In the genomic region with DNA sequence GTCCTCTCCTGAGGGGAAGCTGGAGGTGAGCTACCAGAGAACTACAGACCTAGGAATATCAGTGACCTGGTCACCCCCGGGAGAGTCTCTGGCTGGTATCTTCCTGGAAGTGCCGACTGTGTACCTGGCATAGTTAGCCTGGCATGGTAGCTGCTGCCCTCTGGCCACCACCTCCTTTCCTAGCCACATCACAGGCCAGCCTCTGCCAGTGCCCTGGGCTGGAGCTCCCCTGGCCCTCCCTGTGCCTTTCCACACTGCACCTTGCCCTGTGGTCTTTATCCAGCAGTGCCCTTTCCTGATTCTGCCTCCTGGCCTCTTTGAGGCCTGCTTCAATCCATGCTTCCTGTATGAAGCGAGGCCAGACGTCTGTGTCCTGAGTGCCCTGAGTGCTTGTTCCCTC, we compare ENCODE assay signal across 20 mouse cellular contexts.
DNase-seq lines count a peak whose midpoint lies in the region; ATAC-seq and TF ChIP-seq lines count a peak whose summit lies in the region.
"Had no signal": no experiment of that assay in that cellular context is flagged by ENCODE, and none has a peak within 500 bp of the region (broad histone marks: within the 10 kb centered on the region; RNA-seq: fewer than 3 reads in every experiment).

No protein-coding gene starts in this region.

- WGBS in forebrain, embryonic 10.5 days: 93% methylated on average over 4 of the region's 4 CpGs
- whole genome bisulfite sequencing in forebrain, embryonic 14.5 days: 87% methylated on average over 4 of the region's 4 CpGs
- 86% methylated on average over 4 of the region's 4 CpGs for WGBS in hindbrain, embryonic 13.5 days
- 90% methylated on average over 4 of the region's 4 CpGs for WGBS in hindbrain, embryonic 12.5 days
- 12% methylated on average over 4 of the region's 4 CpGs for WGBS in liver, adult 2 months
- 69% methylated on average over 4 of the region's 4 CpGs for WGBS in liver, embryonic 12.5 days (ENCODE audit: insufficient replicate concordance)
- WGBS in midbrain, embryonic 14.5 days: 85% methylated on average over 4 of the region's 4 CpGs

- DNase-seq in forebrain, embryonic 10.5 days (ENCODE audit: extremely low spot score, low spot score): no peak
- DNase-seq in forebrain, embryonic 14.5 days (ENCODE audit: low spot score): no peak
- peak; percentile 97 for DNase-seq in liver, adult 2 months (ENCODE audit: extremely low read depth, low read depth, low spot score)
- DNase-seq in midbrain, embryonic 14.5 days: no peak
- no peak for DNase-seq in Muller cell, postnatal 12 days (ENCODE audit: inconsistent ontology term)
- DNase-seq: adrenal gland, adult 2 months; gastrocnemius, postnatal 14 days; heart, postnatal 4 days; lung, adult 2 months; lung, postnatal 36 days; thymus, adult 18-20 months had no signal

- H3K27ac ChIP-seq in forebrain, embryonic 10.5 days: peak overlapping the region; percentile 35; the same call in 1 of the 2 replicates
- H3K27ac ChIP-seq in forebrain, embryonic 14.5 days (ENCODE audit: low read depth, low read length): no peak overlapping the region
- peak overlapping the region; percentile 52 for H3K27ac ChIP-seq in hindbrain, embryonic 13.5 days
- H3K27ac ChIP-seq in hindbrain, embryonic 12.5 days: no peak overlapping the region; the same call in 1 of the 2 replicates
- peak overlapping the region; percentile 75 for H3K27ac ChIP-seq in liver, adult 2 months (replicated peaks; ENCODE audit: insufficient read depth, low read depth, low read length)
- no peak overlapping the region for H3K27ac ChIP-seq in liver, embryonic 12.5 days
- peak overlapping the region; percentile 60 for H3K27ac ChIP-seq in midbrain, embryonic 14.5 days (replicated peaks; ENCODE audit: low read depth, low read length)
- H3K27ac ChIP-seq: layer of hippocampus, adult 2 months; left cerebral cortex, adult 2 months; limb, embryonic 13.5 days had no signal

- no peak overlapping the region for H3K4me2 ChIP-seq in forebrain, embryonic 14.5 days (ENCODE audit: low read length)
- no peak overlapping the region for H3K4me2 ChIP-seq in hindbrain, embryonic 13.5 days
- H3K4me2 ChIP-seq in hindbrain, embryonic 12.5 days (replicated peaks): no peak overlapping the region
- no peak overlapping the region for H3K4me2 ChIP-seq in liver, embryonic 12.5 days
- H3K4me2 ChIP-seq in midbrain, embryonic 14.5 days (ENCODE audit: low read length): no peak overlapping the region
- H3K4me2 ChIP-seq: heart, embryonic 11.5 days; limb, embryonic 13.5 days had no signal

- TF ChIP-seq CTCF in liver, adult 2 months (IDR thresholded peaks at IDR 0.05; ENCODE audit: low read depth, low read length): no peak

- no peaks in the 10 kb centered on the region for H3K9me3 ChIP-seq in forebrain, embryonic 10.5 days
- H3K9me3 ChIP-seq in forebrain, embryonic 14.5 days (replicated peaks; ENCODE audit: control insufficient read depth, low read length): no peaks in the 10 kb centered on the region
- no peaks in the 10 kb centered on the region for H3K9me3 ChIP-seq in hindbrain, embryonic 13.5 days
- H3K9me3 ChIP-seq in hindbrain, embryonic 12.5 days (replicated peaks): no peaks in the 10 kb centered on the region
- no peaks in the 10 kb centered on the region for H3K9me3 ChIP-seq in liver, embryonic 12.5 days (replicated peaks)
- no peaks in the 10 kb centered on the region for H3K9me3 ChIP-seq in midbrain, embryonic 14.5 days (ENCODE audit: control insufficient read depth, low read length)
- H3K9me3 ChIP-seq: limb, embryonic 13.5 days had no signal

- H3K4me3 ChIP-seq in forebrain, embryonic 10.5 days: no peak overlapping the region
- H3K4me3 ChIP-seq in forebrain, embryonic 14.5 days (ENCODE audit: low read depth, low read length): no peak overlapping the region
- no peak overlapping the region for H3K4me3 ChIP-seq in hindbrain, embryonic 13.5 days
- H3K4me3 ChIP-seq in hindbrain, embryonic 12.5 days: no peak overlapping the region
- no peak overlapping the region for H3K4me3 ChIP-seq in liver, adult 2 months (ENCODE audit: insufficient read depth, low read depth, low read length)
- H3K4me3 ChIP-seq in liver, embryonic 12.5 days: no peak overlapping the region
- no peak overlapping the region for H3K4me3 ChIP-seq in midbrain, embryonic 14.5 days (replicated peaks; ENCODE audit: low read depth, low read length)
- H3K4me3 ChIP-seq: layer of hippocampus, adult 2 months; left cerebral cortex, adult 2 months; limb, embryonic 13.5 days had no signal

- TF ChIP-seq POLR2A in liver, adult 2 months (IDR thresholded peaks at IDR 0.05; ENCODE audit: extremely low read depth, insufficient read depth, low read length): no peak

- H3K4me1 ChIP-seq in forebrain, embryonic 10.5 days: peaks cover 24% of the 10 kb centered on the region
- no peaks in the 10 kb centered on the region for H3K4me1 ChIP-seq in forebrain, embryonic 14.5 days (ENCODE audit: control insufficient read depth, insufficient read depth, low read length)
- H3K4me1 ChIP-seq in hindbrain, embryonic 13.5 days (replicated peaks): peaks cover 50% of the 10 kb centered on the region
- peaks cover 20% of the 10 kb centered on the region for H3K4me1 ChIP-seq in hindbrain, embryonic 12.5 days
- peaks cover 57% of the 10 kb centered on the region for H3K4me1 ChIP-seq in liver, adult 2 months (ENCODE audit: control insufficient read depth, insufficient read depth, low read length)
- peaks cover 55% of the 10 kb centered on the region for H3K4me1 ChIP-seq in liver, embryonic 12.5 days
- peaks cover 3% of the 10 kb centered on the region; the same call in 1 of the 2 replicates for H3K4me1 ChIP-seq in midbrain, embryonic 14.5 days (ENCODE audit: control insufficient read depth, insufficient read depth, low read length)

- H3K9ac ChIP-seq in forebrain, embryonic 14.5 days (ENCODE audit: low read length): no peak overlapping the region
- peak overlapping the region; percentile 24; the same call in 1 of the 2 replicates for H3K9ac ChIP-seq in hindbrain, embryonic 13.5 days
- H3K9ac ChIP-seq in hindbrain, embryonic 12.5 days: no peak overlapping the region
- no peak overlapping the region for H3K9ac ChIP-seq in liver, adult 2 months (ENCODE audit: low read depth, low read length)
- no peak overlapping the region for H3K9ac ChIP-seq in liver, embryonic 12.5 days
- H3K9ac ChIP-seq in midbrain, embryonic 14.5 days (replicated peaks; ENCODE audit: low read length): no peak overlapping the region
- H3K9ac ChIP-seq: limb, embryonic 13.5 days had no signal

- peaks cover 91% of the 10 kb centered on the region for H3K36me3 ChIP-seq in forebrain, embryonic 10.5 days (replicated peaks)
- peaks cover 73% of the 10 kb centered on the region for H3K36me3 ChIP-seq in forebrain, embryonic 14.5 days (ENCODE audit: control insufficient read depth, insufficient read depth, low read length)
- H3K36me3 ChIP-seq in hindbrain, embryonic 13.5 days: peaks cover 38% of the 10 kb centered on the region
- H3K36me3 ChIP-seq in hindbrain, embryonic 12.5 days: peaks cover 45% of the 10 kb centered on the region
- no peaks in the 10 kb centered on the region for H3K36me3 ChIP-seq in liver, adult 2 months (ENCODE audit: control insufficient read depth, insufficient read depth, low read length)
- H3K36me3 ChIP-seq in liver, embryonic 12.5 days: peaks cover 57% of the 10 kb centered on the region
- peaks cover 55% of the 10 kb centered on the region for H3K36me3 ChIP-seq in midbrain, embryonic 14.5 days (ENCODE audit: control insufficient read depth, insufficient read depth, low read length)

- H3K27me3 ChIP-seq in forebrain, embryonic 10.5 days (ENCODE audit: poor library complexity, severe bottlenecking): no peaks in the 10 kb centered on the region
- H3K27me3 ChIP-seq in forebrain, embryonic 14.5 days (replicated peaks; ENCODE audit: control insufficient read depth, insufficient read depth, low read length): no peaks in the 10 kb centered on the region
- H3K27me3 ChIP-seq in hindbrain, embryonic 13.5 days: no peaks in the 10 kb centered on the region
- no peaks in the 10 kb centered on the region for H3K27me3 ChIP-seq in hindbrain, embryonic 12.5 days
- H3K27me3 ChIP-seq in liver, adult 2 months (ENCODE audit: control insufficient read depth, insufficient read depth, low read length): no peaks in the 10 kb centered on the region
- H3K27me3 ChIP-seq in liver, embryonic 12.5 days (replicated peaks): no peaks in the 10 kb centered on the region
- no peaks in the 10 kb centered on the region for H3K27me3 ChIP-seq in midbrain, embryonic 14.5 days (ENCODE audit: control insufficient read depth, insufficient read depth, low read length)
- H3K27me3 ChIP-seq: CH12.LX; limb, embryonic 13.5 days had no signal

- peaks cover 10% of the 10 kb centered on the region; the same call in 1 of the 2 replicates for H3K79me2 ChIP-seq in liver, adult 2 months (ENCODE audit: control insufficient read depth, insufficient read depth, low read length)

- ATAC-seq in forebrain, embryonic 14.5 days: no peak
- ATAC-seq in hindbrain, embryonic 13.5 days (ENCODE audit: low FRiP score): no peak
- no peak for ATAC-seq in hindbrain, embryonic 12.5 days (ENCODE audit: low FRiP score)
- no peak for ATAC-seq in liver, embryonic 12.5 days
- ATAC-seq in midbrain, embryonic 14.5 days (ENCODE audit: low FRiP score, low TSS enrichment): no peak
- ATAC-seq: inflammation-experienced regulatory T-cells, adult 6 months had no signal

Comparison
In these comparisons a context has a peak if more than half of its experiments do, and no peak if none do; other contexts are left out.
1. H3K27ac ChIP-seq: peak in forebrain, embryonic 10.5 days (single experiment), hindbrain, embryonic 13.5 days (single experiment), liver, adult 2 months (single experiment) and midbrain, embryonic 14.5 days (single experiment); none in forebrain, embryonic 14.5 days (single experiment), hindbrain, embryonic 12.5 days (single experiment) and liver, embryonic 12.5 days (single experiment).